Mouse (Mus musculus): ENCODE measurements around the gene Zdhhc23. TPM values are rescaled to one million over a fixed set of nuclear protein-coding genes. Genes with fewer than 3 reads are reported as not detected.
A peak's percentile ranks its signal among the peaks of the same experiment; 100 is the strongest.

Gene Zdhhc23
- 0.09 and 0.20 TPM in 2 replicates for total RNA-seq (2014; rRNA removed)
- 0.07 and 0.32 TPM in 2 replicates for polyA plus RNA-seq (2012; rRNA removed)

DNA sequence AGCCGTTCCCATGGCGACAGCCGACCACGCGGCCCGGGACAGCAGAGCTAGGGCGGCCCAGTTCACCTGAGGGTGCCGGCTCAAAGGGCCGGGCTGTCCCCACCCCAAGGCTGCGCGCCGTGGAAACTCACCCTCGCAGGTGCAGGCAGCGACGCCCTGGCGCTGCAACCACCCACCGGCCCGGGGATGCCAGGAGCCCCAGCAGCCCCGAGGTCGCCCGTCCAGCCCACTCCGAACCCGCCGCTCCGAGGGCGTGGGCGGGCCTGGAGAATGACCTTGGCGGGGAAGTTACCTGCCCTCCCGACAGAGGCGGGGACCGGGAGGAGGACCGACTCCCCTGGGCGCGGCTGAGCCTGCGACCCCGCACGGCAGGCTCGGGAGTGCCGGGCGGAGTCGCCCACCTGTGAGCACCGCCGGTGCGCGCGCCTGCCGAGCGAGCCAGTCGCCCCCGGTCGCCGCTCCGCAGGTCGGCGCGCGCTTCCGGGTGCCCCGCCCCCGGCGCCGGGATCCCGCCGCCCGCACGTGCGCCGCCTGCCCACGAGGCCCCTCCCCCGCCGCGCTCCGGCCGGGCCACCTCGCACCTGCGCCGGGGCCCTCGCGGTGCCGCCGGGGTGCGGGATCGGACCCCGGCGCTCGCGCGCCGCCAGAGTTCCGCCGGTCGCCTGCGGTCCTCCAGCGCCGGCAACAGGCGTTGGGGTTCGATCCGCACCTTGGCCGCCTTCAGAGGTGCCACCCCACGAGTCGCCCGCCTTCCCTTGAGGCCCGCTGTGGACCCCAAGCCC is at the start of gene Zdhhc23:
Gene Zdhhc23, minus strand, starts transcription at position 464 of the 782 bp plus-strand sequence.
- H3K27ac ChIP-seq (replicated peaks; ENCODE audit: insufficient read depth, low read depth, low read length), result no peak within 1 kb of the TSS

DNA sequence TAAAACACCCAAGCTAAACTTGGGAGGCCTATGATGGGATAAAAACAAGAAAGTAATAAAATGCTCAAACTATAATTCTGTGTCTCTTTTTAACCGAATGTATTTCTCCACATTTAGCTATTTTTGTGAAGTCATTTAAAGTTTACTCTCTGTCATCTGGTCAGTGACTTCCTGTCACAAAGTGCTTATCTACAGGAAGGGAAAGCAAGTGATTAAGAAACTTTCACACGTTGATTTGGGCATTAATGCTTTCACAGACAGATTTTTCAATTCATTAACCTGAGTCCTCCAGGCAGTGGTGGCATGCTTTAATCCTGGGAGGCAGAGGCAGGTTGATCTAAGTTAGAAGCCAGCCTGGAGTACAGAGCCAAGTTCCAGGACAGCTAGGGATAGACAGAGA is 49.7 kb upstream of the Zdhhc23 start:
- DNase-seq (ENCODE audit: extremely low read depth, low read depth, low spot score), result peak; percentile 23
- H3K9ac ChIP-seq (ENCODE audit: low read depth, low read length), result no peak overlapping the region
- no peak overlapping the region for H3K4me3 ChIP-seq (ENCODE audit: insufficient read depth, low read depth, low read length)
- no peaks in the 10 kb centered on the region for H3K27me3 ChIP-seq (ENCODE audit: control insufficient read depth, insufficient read depth, low read length)
- H3K4me1 ChIP-seq (ENCODE audit: control insufficient read depth, insufficient read depth, low read length), result peaks cover 3% of the 10 kb centered on the region; the same call in 1 of the 2 replicates
- TF ChIP-seq CTCF (IDR thresholded peaks at IDR 0.05; ENCODE audit: low read depth, low read length) (no peak), POLR2A (IDR thresholded peaks at IDR 0.05; ENCODE audit: extremely low read depth, insufficient read depth, low read length) (no peak)
- H3K79me2 ChIP-seq (ENCODE audit: control insufficient read depth, insufficient read depth, low read length), result no peaks in the 10 kb centered on the region
- H3K27ac ChIP-seq (replicated peaks; ENCODE audit: insufficient read depth, low read depth, low read length), result 0 out of 2 replicates have a peak overlapping the region, but pooled peaks have one; percentile 19
- peaks cover 31% of the 10 kb centered on the region for H3K36me3 ChIP-seq (ENCODE audit: control insufficient read depth, insufficient read depth, low read length)
- WGBS, result 38% methylated on average over 2 of the region's 2 CpGs

More for the DNA sequence above, at the start of gene Zdhhc23:
- Histone ChIP-seq H3K4me1 (ENCODE audit: control insufficient read depth, insufficient read depth, low read length) (no peaks in the 10 kb centered on the region; the same call in 1 of the 2 replicates), H3K36me3 (ENCODE audit: control insufficient read depth, insufficient read depth, low read length) (peaks cover 15% of the 10 kb centered on the region), H3K4me3 (ENCODE audit: insufficient read depth, low read depth, low read length) (peak within 1 kb of the TSS; percentile 81), H3K9ac (ENCODE audit: low read depth, low read length) (peak within 1 kb of the TSS; percentile 69), H3K79me2 (ENCODE audit: control insufficient read depth, insufficient read depth, low read length) (no peaks in the 10 kb centered on the region), H3K27me3 (ENCODE audit: control insufficient read depth, insufficient read depth, low read length) (no peaks in the 10 kb centered on the region)
- 3% methylated on average over 99 of the region's 103 CpGs for whole genome bisulfite sequencing
- no peak for TF ChIP-seq POLR2A (IDR thresholded peaks at IDR 0.05; ENCODE audit: extremely low read depth, insufficient read depth, low read length)
- no peak for TF ChIP-seq CTCF (IDR thresholded peaks at IDR 0.05; ENCODE audit: low read depth, low read length)
- no peak for DNase-seq (ENCODE audit: extremely low read depth, low read depth, low spot score)

DNA sequence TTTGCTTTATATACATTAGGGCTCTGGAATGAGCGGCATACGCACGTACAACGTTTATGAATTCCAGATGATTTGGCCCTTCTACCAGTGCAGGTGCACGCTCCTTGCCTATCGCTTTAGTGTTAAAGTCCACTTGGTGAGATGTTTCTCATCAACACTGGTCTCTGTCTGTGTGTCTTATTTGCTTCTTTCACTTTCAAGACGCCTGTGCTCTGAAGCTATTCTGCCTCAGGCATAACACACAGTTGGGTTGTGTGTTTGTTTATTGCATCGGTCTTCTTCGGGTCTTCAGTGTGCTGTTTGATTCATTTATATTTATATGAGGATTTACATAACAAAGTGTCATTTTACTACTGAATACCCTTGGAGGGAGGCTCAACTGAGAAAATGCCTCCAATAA is 47.2 kb upstream of the Zdhhc23 start:
- no peak for DNase-seq (ENCODE audit: extremely low read depth, low read depth, low spot score)
- Histone ChIP-seq H3K36me3 (ENCODE audit: control insufficient read depth, insufficient read depth, low read length) (peaks cover 35% of the 10 kb centered on the region), H3K27ac (replicated peaks; ENCODE audit: insufficient read depth, low read depth, low read length) (peak overlapping the region; percentile 44), H3K27me3 (ENCODE audit: control insufficient read depth, insufficient read depth, low read length) (no peaks in the 10 kb centered on the region), H3K9ac (ENCODE audit: low read depth, low read length) (no peak overlapping the region), H3K4me1 (ENCODE audit: control insufficient read depth, insufficient read depth, low read length) (peaks cover 3% of the 10 kb centered on the region; the same call in 1 of the 2 replicates), H3K4me3 (ENCODE audit: insufficient read depth, low read depth, low read length) (no peak overlapping the region), H3K79me2 (ENCODE audit: control insufficient read depth, insufficient read depth, low read length) (no peaks in the 10 kb centered on the region)
- TF ChIP-seq POLR2A (IDR thresholded peaks at IDR 0.05; ENCODE audit: extremely low read depth, insufficient read depth, low read length) (no peak), CTCF (IDR thresholded peaks at IDR 0.05; ENCODE audit: low read depth, low read length) (no peak)
- 91% methylated on average over 9 of the region's 9 CpGs for WGBS

DNA sequence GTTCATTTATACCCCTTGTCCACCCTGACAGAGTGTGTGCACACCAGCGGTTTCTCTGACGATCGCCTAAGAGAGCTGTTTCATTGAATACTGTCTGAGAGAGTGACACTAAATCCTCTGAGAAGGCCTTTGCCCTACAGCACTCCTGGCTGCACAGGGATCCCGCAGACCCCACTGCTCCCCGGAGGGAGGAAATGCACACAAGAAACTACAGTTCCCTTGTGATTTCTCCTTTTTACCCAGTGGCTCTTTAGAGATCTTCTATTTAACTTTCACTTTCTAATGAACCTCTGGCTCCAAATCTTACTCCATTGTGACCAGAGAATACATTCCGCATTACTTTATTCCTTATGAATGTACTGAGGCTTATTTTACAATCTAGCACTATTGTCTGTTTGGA is 46.6 kb upstream of the Zdhhc23 start:
- 80% methylated on average over 6 of the region's 6 CpGs for WGBS
- no peaks in the 10 kb centered on the region for H3K27me3 ChIP-seq (ENCODE audit: control insufficient read depth, insufficient read depth, low read length)
- H3K4me1 ChIP-seq (ENCODE audit: control insufficient read depth, insufficient read depth, low read length), result peaks cover 3% of the 10 kb centered on the region; the same call in 1 of the 2 replicates
- H3K79me2 ChIP-seq (ENCODE audit: control insufficient read depth, insufficient read depth, low read length), result no peaks in the 10 kb centered on the region
- H3K4me3 ChIP-seq (ENCODE audit: insufficient read depth, low read depth, low read length), result no peak overlapping the region
- H3K27ac ChIP-seq (replicated peaks; ENCODE audit: insufficient read depth, low read depth, low read length), result peak overlapping the region; percentile 59; the same call in 1 of the 2 replicates
- DNase-seq (ENCODE audit: extremely low read depth, low read depth, low spot score), result no peak
- H3K36me3 ChIP-seq (ENCODE audit: control insufficient read depth, insufficient read depth, low read length), result peaks cover 34% of the 10 kb centered on the region
- H3K9ac ChIP-seq (ENCODE audit: low read depth, low read length), result no peak overlapping the region
- TF ChIP-seq CTCF (IDR thresholded peaks at IDR 0.05; ENCODE audit: low read depth, low read length), result no peak
- TF ChIP-seq POLR2A (IDR thresholded peaks at IDR 0.05; ENCODE audit: extremely low read depth, insufficient read depth, low read length), result no peak

DNA sequence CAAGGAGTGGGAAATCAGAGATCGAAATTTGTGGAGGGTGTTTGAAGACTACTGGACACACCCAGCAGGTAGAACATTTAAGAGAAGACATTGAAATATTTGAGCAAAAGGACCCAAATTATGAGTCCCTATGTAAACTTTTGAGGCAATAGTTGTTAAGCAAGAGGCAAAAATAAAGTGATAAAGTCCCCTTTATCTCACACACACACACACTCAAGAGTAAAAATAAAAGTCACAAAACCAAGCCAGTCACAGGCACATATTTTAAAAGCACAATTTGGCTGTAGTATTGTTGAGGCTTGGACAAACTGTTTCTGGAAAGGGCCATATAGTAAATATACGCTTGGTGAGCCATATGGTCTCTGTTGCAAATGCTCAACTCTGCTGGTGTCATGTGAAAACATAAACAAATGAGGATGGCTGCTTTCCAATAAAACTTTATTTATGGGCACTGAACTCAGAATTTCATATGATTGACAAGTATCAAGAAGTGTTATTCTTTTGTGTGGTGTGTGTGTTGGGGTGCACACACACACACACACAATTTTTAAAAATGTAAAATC is 39.5 kb upstream of the Zdhhc23 start:
- Histone ChIP-seq H3K4me1 (ENCODE audit: control insufficient read depth, insufficient read depth, low read length) (peaks cover 5% of the 10 kb centered on the region; the same call in 1 of the 2 replicates), H3K4me3 (ENCODE audit: insufficient read depth, low read depth, low read length) (no peak overlapping the region), H3K79me2 (ENCODE audit: control insufficient read depth, insufficient read depth, low read length) (no peaks in the 10 kb centered on the region), H3K27ac (replicated peaks; ENCODE audit: insufficient read depth, low read depth, low read length) (no peak overlapping the region), H3K36me3 (ENCODE audit: control insufficient read depth, insufficient read depth, low read length) (peaks cover 6% of the 10 kb centered on the region), H3K9ac (ENCODE audit: low read depth, low read length) (no peak overlapping the region), H3K27me3 (ENCODE audit: control insufficient read depth, insufficient read depth, low read length) (no peaks in the 10 kb centered on the region)
- no peak for TF ChIP-seq POLR2A (IDR thresholded peaks at IDR 0.05; ENCODE audit: extremely low read depth, insufficient read depth, low read length)
- no peak for TF ChIP-seq CTCF (IDR thresholded peaks at IDR 0.05; ENCODE audit: low read depth, low read length)
- WGBS, result 90% methylated on average over 2 of the region's 2 CpGs
- DNase-seq (ENCODE audit: extremely low read depth, low read depth, low spot score), result no peak
